Comparison of ENCODE assay signal across 25 mouse cellular contexts in genomic region chrX:19219301-19219700, GRCm38 (mm10).
DNase-seq lines count a peak whose midpoint lies in the region; ATAC-seq and TF ChIP-seq lines count a peak whose summit lies in the region.
"Had no signal": no experiment of that assay in that cellular context is flagged by ENCODE, and none has a peak within 500 bp of the region (broad histone marks: within the 10 kb centered on the region; RNA-seq: fewer than 3 reads in every experiment).

No protein-coding gene starts in this region.

- 59% methylated on average over 2 of the region's 2 CpGs for WGBS in liver, embryonic 13.5 days (ENCODE audit: insufficient replicate concordance)
- 81% methylated on average over 2 of the region's 2 CpGs for WGBS in cerebellum, adult 2 months

- H3K4me2 ChIP-seq in liver, embryonic 13.5 days, result no peak overlapping the region
- H3K4me2 ChIP-seq: embryonic facial prominence, embryonic 15.5 days; heart, embryonic 11.5 days; heart, embryonic 15.5 days; hindbrain, embryonic 14.5 days had no signal

- TF ChIP-seq POLR2A in cerebellum, adult 2 months (IDR thresholded peaks at IDR 0.05; ENCODE audit: borderline replicate concordance, insufficient read depth, low read length), result no peak

- H3K4me1 ChIP-seq in liver, embryonic 13.5 days (replicated peaks), result peaks cover 19% of the 10 kb centered on the region
- H3K4me1 ChIP-seq in cerebellum, adult 2 months (ENCODE audit: control insufficient read depth, insufficient read depth, low read length), result no peaks in the 10 kb centered on the region
- H3K4me1 ChIP-seq: embryonic facial prominence, embryonic 15.5 days; forebrain, embryonic 10.5 days; heart, embryonic 15.5 days; hindbrain, embryonic 10.5 days had no signal

- H3K9me3 ChIP-seq in liver, embryonic 13.5 days (replicated peaks), result no peaks in the 10 kb centered on the region
- H3K9me3 ChIP-seq: embryonic facial prominence, embryonic 15.5 days; forebrain, embryonic 10.5 days; G1E; heart, embryonic 15.5 days; hindbrain, embryonic 10.5 days had no signal

- ATAC-seq in frontal cortex, adult (ENCODE audit: low TSS enrichment), result peak; percentile 96
- ATAC-seq in liver, embryonic 13.5 days (ENCODE audit: low read depth), result no peak
- 0 out of 2 replicates have a peak, but pooled peaks have one; percentile 10 for ATAC-seq in common myeloid progenitor, adult 5-6 weeks (replicated peaks; ENCODE audit: low read depth, poor library complexity, severe bottlenecking)
- ATAC-seq in megakaryocyte-erythroid progenitor cell, adult 5-6 weeks (replicated peaks; ENCODE audit: low FRiP score, low TSS enrichment, poor library complexity, severe bottlenecking), result peak; percentile 21; the same call in 1 of the 2 replicates
- ATAC-seq: CD4-positive, CD25-positive, alpha-beta regulatory T cell, adult 4 months; forebrain, embryonic 14.5 days had no signal

- peak overlapping the region; percentile 47; the same call in 1 of the 2 replicates for H3K27ac ChIP-seq in liver, embryonic 13.5 days
- H3K27ac ChIP-seq in cerebellum, adult 2 months (ENCODE audit: insufficient read depth, low read length), result no peak overlapping the region
- H3K27ac ChIP-seq: embryonic facial prominence, embryonic 15.5 days; forebrain, embryonic 10.5 days; heart, adult 2 months; heart, embryonic 15.5 days; hindbrain, embryonic 10.5 days; hindbrain, embryonic 14.5 days had no signal

- H3K9ac ChIP-seq in liver, embryonic 13.5 days, result no peak overlapping the region
- H3K9ac ChIP-seq: embryonic facial prominence, embryonic 15.5 days; heart, embryonic 15.5 days; hindbrain, embryonic 14.5 days had no signal

- H3K4me3 ChIP-seq in liver, embryonic 13.5 days (replicated peaks), result no peak overlapping the region
- H3K4me3 ChIP-seq in cerebellum, adult 2 months (replicated peaks; ENCODE audit: insufficient read depth, low read depth, low read length), result no peak overlapping the region
- H3K4me3 ChIP-seq: embryonic facial prominence, embryonic 15.5 days; erythroblast, embryonic 14.5 days; forebrain, embryonic 10.5 days; heart, adult 2 months; heart, embryonic 15.5 days; hindbrain, embryonic 10.5 days had no signal

- no peak for TF ChIP-seq CTCF in cerebellum, adult 2 months (IDR thresholded peaks at IDR 0.05; ENCODE audit: borderline replicate concordance, insufficient read depth, low read depth, low read length)

- H3K36me3 ChIP-seq in liver, embryonic 13.5 days, result no peaks in the 10 kb centered on the region
- H3K36me3 ChIP-seq: embryonic facial prominence, embryonic 15.5 days; forebrain, embryonic 10.5 days; G1E; heart, embryonic 15.5 days; hindbrain, embryonic 10.5 days had no signal

- DNase-seq in frontal cortex, adult 2 months (ENCODE audit: extremely low spot score in 1 of 2, low spot score in 1 of 2), result no peak
- DNase-seq in liver, embryonic 13.5 days, result no peak
- DNase-seq in liver, result no peak
- DNase-seq in cerebellum, adult 2 months, result no peak
- DNase-seq: adrenal gland, postnatal 10 days; B cell, adult 2 months; cerebellum, adult 18-20 months; cerebellum, postnatal 10 days; embryo, embryonic 11 days; gastrocnemius, postnatal 14 days; heart, adult 2 months; heart, postnatal 14 days had no signal

- no peaks in the 10 kb centered on the region for H3K27me3 ChIP-seq in liver, embryonic 13.5 days
- H3K27me3 ChIP-seq in cerebellum, adult 2 months (ENCODE audit: control insufficient read depth, insufficient read depth, low read length), result no peaks in the 10 kb centered on the region
- H3K27me3 ChIP-seq: embryonic facial prominence, embryonic 15.5 days; heart, embryonic 15.5 days had no signal
